Mouse (Mus musculus) liver, embryonic 14.5 days (tissue): ENCODE data around the gene Nexn. TPM values are rescaled to one million over a fixed set of nuclear protein-coding genes. Genes with fewer than 3 reads are reported as not detected.
"Not testable (repeated sequence)": the region's sequence is repeated elsewhere in the genome, so short reads cannot be mapped to it uniquely, and the experiment has no call there.

Source experiments
- ATAC-seq: fragments of 200-750 bp; cut with Nextera tagmentation; 2 replicates; pipeline ENCODE4 v1.8.0; 2017; ENCODE audit warnings: moderate number of reproducible peaks, mild to moderate bottlenecking, moderate library complexity; ENCODE audit not compliant: insufficient read depth
- DNase-seq, 3 experiments: peaks; one replicate each; pipeline ENCODE4 v3.0.0-alpha.2; 2012 to 2013; ENCODE audit warnings: low read depth in 3 of 3, low spot score in 3 of 3
- H3K27ac ChIP-seq: fragments of 300-500 bp; sonication (generic); 2 replicates; pipeline ENCODE4 v1.5.1; 2014; ENCODE audit warnings: moderate library complexity, mild to moderate bottlenecking, control low read depth, inconsistent platforms
- H3K27me3 ChIP-seq: fragments of 300-500 bp; sonication (generic); 2 replicates; pipeline ENCODE4 v1.6.1; 2014; ENCODE audit warnings: mild to moderate bottlenecking, low read length, moderate library complexity; ENCODE audit not compliant: control insufficient read depth, insufficient read depth
- H3K36me3 ChIP-seq: fragments of 300-500 bp; sonication (generic); replicated peaks from 2 replicates; pipeline ENCODE4 v1.6.1; 2014; ENCODE audit warnings: low read depth; ENCODE audit not compliant: control insufficient read depth, insufficient read depth
- H3K4me1 ChIP-seq, 2 experiments: fragments of 200-500 bp in 1 of 2; fragments of 300-500 bp in 1 of 2; sonication (generic) in 1 of 2; replicated peaks; 2 replicates each; pipeline ENCODE4 v1.6.1; 2012 to 2014; ENCODE audit warnings: antibody characterized with exemption in 1 of 2, inconsistent platforms in 1 of 2, low read length in 1 of 2; ENCODE audit not compliant: control insufficient read depth in 2 of 2, insufficient read depth in 2 of 2
- H3K4me2 ChIP-seq: fragments of 300-500 bp; sonication (generic); 2 replicates; pipeline ENCODE4 v1.6.1; 2014; ENCODE audit warnings: low read depth, mild to moderate bottlenecking, control low read depth, moderate library complexity
- H3K4me3 ChIP-seq, 2 experiments: fragments of 200-500 bp in 1 of 2; fragments of 300-500 bp in 1 of 2; sonication (generic) in 1 of 2; 2 replicates each; pipeline ENCODE4 v1.5.1; 2012 to 2014; ENCODE audit warnings: low read depth in 2 of 2, low read length in 2 of 2, mild to moderate bottlenecking in 2 of 2, control low read depth in 1 of 2, inconsistent platforms in 1 of 2, moderate library complexity in 1 of 2; ENCODE audit not compliant: insufficient read depth in 1 of 2
- H3K9ac ChIP-seq: fragments of 300-500 bp; sonication (generic); replicated peaks from 2 replicates; pipeline ENCODE4 v1.6.1; 2014; ENCODE audit warnings: mild to moderate bottlenecking, control low read depth, moderate library complexity
- H3K9me3 ChIP-seq: fragments of 300-500 bp; sonication (generic); 2 replicates; pipeline ENCODE4 v1.6.1; 2016; ENCODE audit warnings: low read length, mixed read lengths; ENCODE audit not compliant: control insufficient read depth
- CTCF ChIP-seq: IDR thresholded peaks from 2 replicates; pipeline ENCODE4 v1.5.1; 2016; ENCODE audit warnings: antibody characterized with exemption, low read depth, control low read depth
- EP300 ChIP-seq: IDR thresholded peaks from 2 replicates; pipeline ENCODE4 v1.6.1; 2016; ENCODE audit warnings: antibody characterized with exemption, low read depth
- WGBS: fragments of 180-500 bp; shearing (Covaris S2); extraction: QIAGEN DNeasy Blood & Tissue Kit; methylation state at CpG from one replicate; pipeline ENCODE4 v1.1.7; 2014; ENCODE audit not compliant: insufficient replicate concordance; 5-methylcytosine and 5-hydroxymethylcytosine counted together
- polyA plus RNA-seq, 2 experiments: library from polyadenylated mRNA; depleted of rRNA in 1 of 2; stranded (reverse) in 1 of 2; unstranded in 1 of 2; fragments of >200 nt; fragmentation: Nextera tagmentation in 1 of 2; extraction: Ambion mirVana in 1 of 2; gene quantifications; 2 replicates each; pipeline versions ENCODE4 v1.2.1 to v1.2.3; 2012 to 2014

Nexn gene
- polyA plus RNA-seq (2012; rRNA removed) (0.10 and 0.25 TPM in 2 replicates), polyA plus RNA-seq (2014; fragmentation: Nextera tagmentation; extraction: Ambion mirVana) (0.30 and 0.69 TPM in 2 replicates)

DNA sequence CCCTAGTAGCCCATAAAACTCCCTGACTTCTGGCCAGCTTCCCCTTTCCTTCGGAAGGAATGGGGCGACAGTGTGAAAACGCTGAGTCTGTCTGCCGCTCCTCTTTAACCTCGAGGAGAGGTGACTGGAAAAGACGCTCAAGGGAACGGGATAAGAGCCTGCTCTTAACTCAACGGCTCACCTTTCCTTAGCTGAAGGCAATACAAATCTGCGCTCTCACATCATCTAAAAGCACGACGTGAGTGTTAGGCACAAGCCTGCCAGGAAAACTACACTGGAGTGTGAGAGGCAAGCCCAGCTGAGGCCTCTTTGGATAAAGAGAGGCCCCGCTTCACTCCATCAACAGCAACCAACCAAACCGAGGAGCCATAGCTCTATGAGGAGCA is at the start of gene Nexn:
Gene Nexn, minus strand, starts transcription at position 315 of the 386 bp plus-strand sequence.
- WGBS, result 7% methylated on average over 13 of the region's 13 CpGs
- H3K4me2 ChIP-seq, result peak within 1 kb of the TSS; percentile 74
- H3K4me1 ChIP-seq, result peaks cover 0 to 8% of the 10 kb centered on the region in 2 experiments; a peak in 2 of 4 replicates
- peaks cover 56% of the 10 kb centered on the region for H3K27me3 ChIP-seq
- TF ChIP-seq CTCF, result no peak
- H3K9me3 ChIP-seq, result no peaks in the 10 kb centered on the region
- H3K9ac ChIP-seq, result no peak within 1 kb of the TSS; the same call in 1 of the 2 replicates
- no peaks in the 10 kb centered on the region for H3K36me3 ChIP-seq
- peak within 1 kb of the TSS; percentile 44 to 55 for H3K4me3 ChIP-seq
- ATAC-seq (no peak), DNase-seq (no peak)
- H3K27ac ChIP-seq, result no peak within 1 kb of the TSS

- peak; percentile 99 for TF ChIP-seq CTCF
- TF ChIP-seq EP300, result no peak
- Histone ChIP-seq H3K9ac (no peak overlapping the region), H3K4me3 (no peak overlapping the region), H3K27me3 (no peaks in the 10 kb centered on the region), H3K36me3 (no peaks in the 10 kb centered on the region), H3K27ac (no peak overlapping the region), H3K4me1 (no peaks in the 10 kb centered on the region), H3K9me3 (no peaks in the 10 kb centered on the region), H3K4me2 (no peak overlapping the region)
- WGBS, result 11% methylated on average over 7 of the region's 7 CpGs
- DNase-seq (peak; percentile 65 to 71 (median 70)), ATAC-seq (peak; percentile 84)
These were observed 49.5 kb upstream of the Nexn start for GRCm38 (mm10) chr3:152315613-152316012.

DNA sequence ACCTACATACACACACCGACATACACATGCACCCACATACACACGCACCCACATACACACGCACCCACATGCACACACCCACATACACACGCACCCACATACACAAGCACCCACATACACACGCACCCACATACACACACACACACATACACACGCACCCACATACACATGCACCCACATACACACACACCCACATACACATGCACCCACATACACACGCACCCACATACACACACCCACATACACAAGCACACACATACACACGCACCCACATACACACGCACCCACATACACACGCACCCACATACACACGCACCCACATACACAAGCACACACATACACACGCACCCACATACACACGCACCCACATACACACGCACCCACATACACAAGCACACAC is 48.5 kb upstream of the Nexn start:
- WGBS, result 72% methylated on average over 14 of the region's 14 CpGs
- H3K4me2 ChIP-seq, H3K9me3 ChIP-seq, DNase-seq, H3K36me3 ChIP-seq, H3K4me1 ChIP-seq, H3K27ac ChIP-seq, H3K4me3 ChIP-seq, H3K9ac ChIP-seq, H3K27me3 ChIP-seq, ATAC-seq: not testable (repeated sequence)

DNA sequence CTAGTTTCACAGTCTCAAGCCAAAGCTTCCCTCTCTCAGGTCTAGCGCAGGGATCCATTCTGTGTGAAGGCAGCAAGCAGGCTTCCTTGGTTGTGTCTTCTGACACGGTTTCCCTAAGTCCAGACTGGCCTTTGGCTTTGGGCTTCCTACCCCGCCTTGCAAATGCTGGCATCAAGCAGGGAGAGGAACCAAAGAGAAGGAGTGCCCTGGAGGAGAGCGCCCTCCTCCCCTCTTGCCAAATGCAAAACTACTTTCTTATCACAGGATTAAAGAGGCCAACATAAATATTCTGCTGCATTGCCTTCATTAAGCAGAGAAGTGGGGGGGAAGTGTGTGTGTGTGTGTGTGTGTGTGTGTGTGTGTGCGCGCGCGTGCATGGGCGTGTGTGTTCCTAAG is 43.1 kb upstream of the Nexn start:
- 78% methylated on average over 9 of the region's 9 CpGs for WGBS
- no peaks in the 10 kb centered on the region for H3K9me3 ChIP-seq
- TF ChIP-seq EP300, result no peak
- no peak for TF ChIP-seq CTCF
- H3K4me2 ChIP-seq, result no peak overlapping the region
- peaks cover 0 to 18% of the 10 kb centered on the region in 2 experiments; a peak in 3 of 4 replicates for H3K4me1 ChIP-seq
- H3K27ac ChIP-seq, result no peak overlapping the region
- DNase-seq (no peak), ATAC-seq (no peak)
- no peaks in the 10 kb centered on the region for H3K27me3 ChIP-seq
- no peak overlapping the region for H3K4me3 ChIP-seq
- H3K9ac ChIP-seq, result no peak overlapping the region
- H3K36me3 ChIP-seq, result no peaks in the 10 kb centered on the region

DNA sequence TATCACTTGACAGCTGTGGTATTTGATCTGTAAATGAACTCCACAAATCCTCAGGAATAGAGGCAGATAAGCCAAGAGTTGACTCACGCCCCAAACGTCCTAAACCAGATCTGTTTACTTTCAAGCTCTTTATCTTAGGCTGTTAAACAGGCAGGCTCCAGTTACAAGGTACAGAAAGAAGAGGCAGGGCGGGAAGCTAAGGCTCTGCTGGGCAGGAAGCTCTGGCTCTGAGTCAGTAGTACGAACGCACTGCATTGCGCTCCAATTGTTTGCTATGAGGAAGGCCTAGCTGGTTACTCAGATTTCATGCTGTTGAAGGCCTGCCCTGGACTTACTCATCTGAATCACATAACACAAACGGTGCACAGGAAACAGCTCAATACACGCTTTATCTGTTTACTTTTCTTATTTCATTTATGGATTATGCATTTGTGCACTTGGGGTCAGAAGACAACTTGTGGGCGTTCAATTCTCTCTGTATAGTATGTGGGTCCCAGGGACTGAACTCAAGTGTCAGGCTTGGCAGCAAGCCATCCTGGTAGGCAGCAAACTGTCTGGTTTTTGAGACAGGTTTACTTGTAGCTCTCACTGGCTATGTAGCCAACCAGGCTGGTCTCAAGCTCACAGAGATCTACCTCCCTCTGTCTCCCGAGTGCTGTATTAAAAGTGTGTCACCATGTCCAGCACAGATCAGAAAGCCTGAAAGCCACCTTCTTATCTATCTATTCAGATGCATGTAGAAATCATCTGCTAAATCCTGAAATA is 42.5 kb upstream of the Nexn start:
- 34% methylated on average over 10 of the region's 10 CpGs for WGBS
- ATAC-seq (peak; percentile 61), DNase-seq (peak in 2 of 3 experiments; percentile 7 to 16)
- Histone ChIP-seq H3K4me1 (peaks cover 0 to 18% of the 10 kb centered on the region in 2 experiments; a peak in 3 of 4 replicates), H3K36me3 (no peaks in the 10 kb centered on the region), H3K4me3 (no peak overlapping the region), H3K4me2 (no peak overlapping the region), H3K27ac (no peak overlapping the region), H3K27me3 (no peaks in the 10 kb centered on the region), H3K9me3 (no peaks in the 10 kb centered on the region), H3K9ac (no peak overlapping the region)
- TF ChIP-seq CTCF (no peak), EP300 (0 out of 2 replicates have a peak, but pooled peaks have one; percentile 12)
